Mouse (Mus musculus): ENCODE measurements at regions not wholly inside any gene's neighbourhood (a gene's known extent, or its start where the extent isn't known, plus 50 kb on each side); places are given as distances from the start of the nearest gene placed in this dataset.

DNA sequence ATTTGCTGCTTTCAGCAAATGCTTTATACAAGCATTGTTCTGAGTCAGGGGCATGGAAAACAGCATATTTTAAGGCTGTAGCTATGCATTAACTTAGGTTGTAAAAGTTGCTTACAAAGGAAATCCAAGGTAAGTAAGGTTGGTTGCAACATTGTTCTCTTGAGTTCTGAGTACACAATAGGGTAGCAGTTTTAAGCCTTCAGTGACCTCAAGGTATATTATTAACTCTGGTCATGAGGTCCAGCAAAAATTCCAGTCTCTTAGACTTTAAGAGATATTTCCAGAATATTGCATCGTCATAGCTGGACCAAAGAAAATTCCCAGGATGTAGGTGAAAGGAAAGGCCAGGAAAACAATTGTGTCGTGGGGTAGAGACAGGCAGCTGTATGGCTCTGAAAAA, 110.8 kb upstream of the Acsl4 start:
- TF ChIP-seq CTCF (IDR thresholded peaks at IDR 0.05; ENCODE audit: control insufficient read depth, insufficient read depth, insufficient read length) (no peak), MAX (IDR thresholded peaks at IDR 0.05) (no peak), USF1 (IDR thresholded peaks at IDR 0.05; ENCODE audit: low read depth) (no peak)
